Mouse (Mus musculus) bone marrow, adult 2 months (tissue): Measurements from ENCODE around the gene Limch1.

Source experiments
- CTCF ChIP-seq: fragments of 200-500 bp; IDR thresholded peaks from 2 replicates; pipeline ENCODE4 v1.5.1; 2011; ENCODE audit warnings: low read length, control low read depth; ENCODE audit not compliant: control insufficient read depth, insufficient read depth
- POLR2A ChIP-seq: fragments of 200-500 bp; IDR thresholded peaks from 2 replicates; pipeline ENCODE4 v1.6.1; 2011; ENCODE audit warnings: low read depth, mild to moderate bottlenecking, control low read depth, low read length, borderline replicate concordance; ENCODE audit not compliant: control insufficient read depth

- TF ChIP-seq CTCF: no peak
- TF ChIP-seq POLR2A: no peak
Observed at GRCm38 (mm10) chr5:66983104-66983503, 237.5 kb downstream of the Limch1 start.
